Mouse (Mus musculus) right cerebral cortex, postnatal 10 days (tissue): Measurements from ENCODE around the gene Rev1.

ENCODE experiments used
- DNase-seq, 2 experiments: peaks; one replicate each; pipeline ENCODE4 v3.0.0; 2021; ENCODE audit warnings: low spot score in 2 of 2

The Rev1 gene

GRCm38 (mm10) chr1:38129501-38130267 lies at the start of gene Rev1:
Rev1 (minus strand) TSS chr1:38129801.
- DNase-seq: peak; percentile 96 to 97

DNA sequence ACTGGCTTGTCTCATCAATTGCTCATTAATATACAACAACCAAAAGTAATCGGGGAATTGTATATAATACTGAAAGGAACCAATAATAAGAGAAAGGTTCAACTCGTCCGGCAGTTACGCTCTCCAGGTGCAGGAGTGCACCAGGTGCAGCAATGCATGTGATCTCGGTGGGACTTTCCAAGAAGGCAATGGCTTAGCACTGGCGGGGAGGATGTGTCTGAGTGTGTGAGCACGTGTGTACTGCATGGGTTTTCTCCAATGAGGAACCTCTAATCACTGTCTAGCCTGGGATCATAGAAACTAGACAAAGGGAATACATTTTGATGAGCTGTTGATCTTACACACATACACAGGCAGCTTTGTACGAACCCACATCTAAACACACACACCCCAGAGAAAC lies 49.3 kb upstream of the Rev1 start:
- no peak for DNase-seq

- DNase-seq: no peak
Measured at GRCm38 (mm10) chr1:38176077-38176476, 46.5 kb upstream of the Rev1 start.

GRCm38 (mm10) chr1:38171874-38172273 lies 42.3 kb upstream of the Rev1 start:
- DNase-seq: no peak

- DNase-seq: peak; percentile 39 to 58
Measured at GRCm38 (mm10) chr1:38165696-38166095, 36.1 kb upstream of the Rev1 start.

- DNase-seq: no peak
Measured at GRCm38 (mm10) chr1:38150086-38150485, 20.5 kb upstream of the Rev1 start.

GRCm38 (mm10) chr1:38146008-38146407 lies 16.4 kb upstream of the Rev1 start:
- DNase-seq: no peak

DNA sequence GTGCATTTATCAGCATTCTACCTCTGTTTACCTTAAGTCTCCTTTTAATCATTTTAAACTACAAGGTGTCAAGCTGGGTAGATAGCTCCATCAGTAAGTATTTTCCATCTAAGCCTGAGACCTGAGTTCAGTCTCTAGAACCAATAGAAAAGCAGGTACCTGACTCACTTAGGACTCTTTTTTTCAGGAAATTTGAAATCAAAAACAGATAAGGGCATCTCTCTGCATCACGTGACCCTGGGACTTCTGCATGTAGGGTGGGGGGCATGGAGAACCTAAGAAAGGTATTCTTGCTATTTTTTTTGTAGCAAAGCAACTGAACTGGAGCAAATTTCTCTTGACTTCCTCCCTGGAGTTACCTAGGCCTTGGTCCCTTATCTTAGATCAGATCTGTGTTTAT lies 11.8 kb upstream of the Rev1 start:
- no peak for DNase-seq

DNA sequence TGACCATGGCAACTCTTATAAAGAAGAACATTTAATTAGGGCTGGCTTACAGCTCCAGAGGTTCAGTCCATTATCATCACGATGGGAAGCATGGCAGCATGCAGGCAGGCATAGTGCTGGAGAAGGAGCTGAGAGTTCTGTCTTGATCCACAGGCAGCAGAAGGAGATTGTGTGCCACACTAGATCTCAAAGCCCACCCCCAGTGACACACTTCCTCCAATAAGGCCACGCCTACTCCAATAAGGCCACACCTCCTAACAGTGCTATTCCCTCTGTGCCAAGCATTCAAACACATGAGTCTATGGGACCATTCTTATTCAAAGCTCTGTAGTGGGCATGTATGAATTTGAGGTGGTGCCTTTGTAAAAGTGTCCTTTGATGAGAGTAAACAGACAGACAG lies 11.3 kb upstream of the Rev1 start:
- DNase-seq: no peak

GRCm38 (mm10) chr1:38139396-38139795 lies 9.8 kb upstream of the Rev1 start:
- DNase-seq: no peak

- no peak for DNase-seq
Measured at GRCm38 (mm10) chr1:38132942-38133341, 3.3 kb upstream of the Rev1 start.

- no peak for DNase-seq
Measured at GRCm38 (mm10) chr1:38130715-38131483, 1.3 kb upstream of the Rev1 start.

DNA sequence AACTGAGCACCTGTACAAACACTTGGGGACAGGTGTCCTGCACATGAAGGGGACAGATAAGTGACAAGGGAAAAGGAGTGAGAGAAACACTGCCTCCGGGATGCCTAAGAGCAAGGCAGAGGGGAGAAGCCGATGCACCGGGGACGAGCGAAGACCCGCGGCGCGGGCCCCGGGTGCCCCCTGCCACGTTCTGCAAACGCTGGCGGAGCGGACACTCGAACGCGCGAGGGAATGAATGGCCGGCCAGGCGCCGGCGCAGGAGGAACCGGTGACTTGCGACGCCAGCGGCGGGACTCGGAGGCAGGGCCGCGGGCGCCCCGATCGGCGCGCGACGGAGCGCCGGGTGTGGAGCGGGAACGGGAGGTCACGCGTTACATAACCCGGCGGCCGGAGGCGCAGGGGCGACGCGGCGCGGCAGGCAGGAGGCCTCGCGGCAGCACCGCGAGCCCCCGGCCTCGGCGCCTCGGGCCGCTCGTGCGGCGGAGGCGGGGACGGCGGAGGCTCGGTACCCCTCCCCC lies 623 bp downstream of the Rev1 start:
- DNase-seq: peak; percentile 60 to 70

- no peak for DNase-seq
Measured at GRCm38 (mm10) chr1:38127036-38127435, 2.6 kb downstream of the Rev1 start.

DNA sequence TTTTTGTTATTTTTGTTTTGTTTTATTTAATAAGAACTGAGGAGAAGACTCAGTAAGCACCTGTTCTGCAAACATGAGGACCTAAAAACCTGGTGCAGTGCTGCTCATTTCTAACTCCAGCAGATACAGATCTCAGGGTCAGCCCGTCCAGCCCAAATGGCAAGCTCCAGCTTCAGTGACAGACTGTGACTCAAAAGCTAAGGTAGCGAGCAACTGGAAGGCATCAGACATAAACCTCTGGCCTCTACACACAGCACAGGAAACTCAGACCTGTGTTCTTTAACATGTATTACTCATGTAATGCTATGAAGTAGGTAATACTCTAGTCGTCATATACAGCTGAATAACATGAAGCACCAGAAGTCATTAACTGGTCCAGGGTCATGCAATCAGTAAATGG lies 3.2 kb downstream of the Rev1 start:
- no peak for DNase-seq

GRCm38 (mm10) chr1:38124261-38124660 lies 5.3 kb downstream of the Rev1 start:
- DNase-seq: no peak

- no peak for DNase-seq
Measured at GRCm38 (mm10) chr1:38120877-38121276, 8.7 kb downstream of the Rev1 start.

- no peak for DNase-seq
Measured at GRCm38 (mm10) chr1:38118624-38119023, 11.0 kb downstream of the Rev1 start.

DNA sequence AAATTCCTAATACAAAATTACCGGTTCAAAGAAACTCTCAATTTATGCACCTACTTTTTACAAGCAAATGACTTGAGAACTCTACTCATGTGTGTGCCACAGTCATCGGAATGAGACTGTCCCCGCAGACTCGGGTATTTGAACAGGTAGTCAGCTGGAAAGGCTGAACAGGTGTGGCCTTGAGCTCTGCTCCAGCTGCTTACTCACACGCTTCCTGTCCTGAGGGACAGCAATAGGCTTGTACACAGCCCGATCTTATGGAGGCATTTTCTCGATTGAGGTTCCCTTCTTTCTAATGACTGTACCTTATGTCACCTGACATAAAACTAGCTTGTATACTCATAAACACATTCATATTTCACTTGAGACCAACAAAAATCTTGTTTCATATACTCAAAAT lies 19.8 kb downstream of the Rev1 start:
- DNase-seq: no peak

GRCm38 (mm10) chr1:38103813-38104212 lies 25.8 kb downstream of the Rev1 start:
- no peak for DNase-seq

- no peak for DNase-seq
Measured at GRCm38 (mm10) chr1:38103214-38103613, 26.4 kb downstream of the Rev1 start.

DNA sequence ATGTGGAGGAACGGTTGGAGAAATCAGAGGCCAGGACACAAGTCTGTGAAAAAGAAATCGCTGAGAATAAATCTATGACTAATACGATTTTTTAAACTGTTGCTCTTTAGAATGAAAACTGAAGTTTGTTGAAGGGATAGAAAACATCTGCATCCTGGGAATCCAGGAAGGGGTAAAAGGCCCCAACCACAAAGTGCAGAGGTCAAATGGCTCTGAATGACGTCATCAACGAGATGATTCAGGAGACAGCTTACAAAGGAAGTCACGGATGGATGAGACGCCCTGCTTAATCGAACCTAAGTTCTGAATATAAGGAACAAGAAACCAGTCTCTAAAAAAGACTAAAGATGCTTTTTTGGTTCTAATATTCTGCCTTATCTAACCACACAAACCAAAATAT lies 48.3 kb downstream of the Rev1 start:
- DNase-seq: no peak

DNA sequence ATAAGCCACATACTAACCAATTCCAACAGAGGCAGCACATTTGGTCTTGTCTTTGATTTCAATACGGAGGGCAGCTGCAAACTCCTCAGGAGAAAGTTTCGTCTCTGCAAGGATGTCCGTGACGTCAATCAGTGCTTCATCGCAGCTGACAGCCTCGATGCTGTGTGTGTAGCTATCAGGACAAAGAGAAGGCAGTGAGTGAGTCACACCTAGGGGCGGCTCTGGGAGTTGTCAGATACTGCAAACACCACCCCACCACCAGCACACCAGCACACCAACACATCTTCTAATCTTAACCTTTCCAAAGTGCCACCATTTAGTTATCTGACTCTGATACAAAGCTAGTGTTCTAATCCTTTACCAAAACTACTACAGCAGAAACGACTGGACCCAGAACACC lies 58.3 kb downstream of the Rev1 start:
- no peak for DNase-seq
